ENCODE assay signal across 18 mouse cellular contexts in the genomic region with DNA sequence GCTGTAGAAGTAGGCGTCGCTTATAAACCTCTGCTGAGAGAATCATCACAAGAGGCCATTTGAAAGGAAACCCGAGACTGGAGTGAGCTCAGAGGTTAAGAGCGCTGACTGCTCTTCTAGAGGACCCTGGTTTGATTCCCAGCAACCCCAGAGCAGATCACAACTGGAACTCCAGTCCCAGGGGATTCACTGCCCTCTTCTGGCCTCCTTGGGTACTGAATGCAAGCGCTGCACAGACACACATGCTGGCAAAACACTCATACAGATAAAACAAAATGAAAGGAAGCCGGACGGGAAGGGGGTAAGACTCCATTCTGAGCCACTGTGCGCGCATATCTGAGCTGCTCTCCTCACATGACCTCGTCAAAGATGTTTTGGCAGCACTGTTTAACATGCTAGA.
DNase-seq lines count a peak whose midpoint lies in the region; TF ChIP-seq lines count a peak whose summit lies in the region.
"Had no signal": no experiment of that assay in that cellular context is flagged by ENCODE, and none has a peak within 500 bp of the region (broad histone marks: within the 10 kb centered on the region; RNA-seq: fewer than 3 reads in every experiment).

No protein-coding gene starts in this region.

- TF ChIP-seq EP300 in heart, adult 2 months (IDR thresholded peaks at IDR 0.05; ENCODE audit: insufficient read depth, low read depth, low read length) = 0 out of 2 replicates have a peak, but pooled peaks have one; percentile 20

- H3K4me1 ChIP-seq in heart, adult 2 months (ENCODE audit: control insufficient read depth, insufficient read depth, low read length) = peaks cover 2% of the 10 kb centered on the region; the same call in 1 of the 2 replicates
- H3K4me1 ChIP-seq in E14TG2a.4 (replicated peaks; ENCODE audit: low read depth, low read length) = no peaks in the 10 kb centered on the region
- H3K4me1 ChIP-seq: heart, embryonic 15.5 days; limb, embryonic 12.5 days; neural tube, embryonic 12.5 days had no signal

- no peak for TF ChIP-seq POLR2A in heart, adult 2 months (IDR thresholded peaks at IDR 0.05; ENCODE audit: insufficient read depth, low read depth, low read length)

- H3K4me3 ChIP-seq in heart, adult 2 months = no peak overlapping the region
- H3K4me3 ChIP-seq in left cerebral cortex, adult 2 months = no peak overlapping the region
- H3K4me3 ChIP-seq in E14TG2a.4 (replicated peaks; ENCODE audit: low read length) = no peak overlapping the region
- H3K4me3 ChIP-seq: embryonic facial prominence, embryonic 15.5 days; heart, embryonic 15.5 days; hindbrain, embryonic 13.5 days; limb, embryonic 12.5 days; neural tube, embryonic 12.5 days had no signal

- intact Hi-C loops in heart, adult 2 months (cut with DNase I) = loop anchor here (5.0 kb wide), 1 partner anchor 137 kb away; no protein-coding TSS in a partner anchor
- intact Hi-C loops in left cerebral cortex, adult 2 months (cut with DNase I) = no loop called here

- TF ChIP-seq CTCF in heart, adult 2 months (IDR thresholded peaks at IDR 0.05) = peak; percentile 56
- TF ChIP-seq CTCF in left cerebral cortex, adult 2 months (IDR thresholded peaks at IDR 0.05) = peak; percentile 39
- TF ChIP-seq CTCF in E14TG2a.4 (conservative IDR thresholded peaks at IDR 0.05; ENCODE audit: low read length) = peak; percentile 21; the same call in 1 of the 2 replicates

- no peaks in the 10 kb centered on the region for H3K9me3 ChIP-seq in E14TG2a.4 (ENCODE audit: low read length)
- H3K9me3 ChIP-seq: embryonic facial prominence, embryonic 15.5 days; heart, embryonic 15.5 days had no signal

- no peaks in the 10 kb centered on the region for H3K79me2 ChIP-seq in heart, adult 2 months (replicated peaks; ENCODE audit: control insufficient read depth, insufficient read depth, low read length)

- H3K36me3 ChIP-seq in heart, adult 2 months (ENCODE audit: control insufficient read depth, insufficient read depth, low read length) = no peaks in the 10 kb centered on the region
- H3K36me3 ChIP-seq in E14TG2a.4 (ENCODE audit: insufficient read depth, low read length) = peaks cover 13% of the 10 kb centered on the region

- no peak overlapping the region for H3K9ac ChIP-seq in heart, adult 2 months (ENCODE audit: low read depth, low read length)
- H3K9ac ChIP-seq: embryonic facial prominence, embryonic 15.5 days; heart, embryonic 15.5 days; hindbrain, embryonic 13.5 days; limb, embryonic 12.5 days; liver, postnatal 0 days; neural tube, embryonic 12.5 days had no signal

- 67% methylated on average over 10 of the region's 10 CpGs for WGBS in heart, adult 2 months

- no peak for DNase-seq in heart, adult 2 months
- DNase-seq in heart, adult 8-10 months (ENCODE audit: low spot score) = no peak
- DNase-seq in left cerebral cortex, adult 2 months (ENCODE audit: extremely low spot score in 1 of 2, low spot score in 2 of 2) = no peak
- no peak for DNase-seq in left cerebral cortex, adult 18-20 months (ENCODE audit: low spot score in 2 of 2)
- DNase-seq in ZHBTc4 (ENCODE audit: low read depth, low spot score) = peak; percentile 42
- no peak for DNase-seq in gastrocnemius, postnatal 25 days
- DNase-seq: adrenal gland, postnatal 25 days; B cell, adult 2 months; cerebellum, adult 9-10 months; kidney, postnatal 10 days; liver, postnatal 0 days; right cerebral cortex, postnatal 25 days had no signal

- no peak overlapping the region for H3K27ac ChIP-seq in heart, adult 2 months
- H3K27ac ChIP-seq in left cerebral cortex, adult 2 months = no peak overlapping the region
- H3K27ac ChIP-seq: embryonic facial prominence, embryonic 15.5 days; heart, embryonic 15.5 days; hindbrain, embryonic 13.5 days; limb, embryonic 12.5 days; neural tube, embryonic 12.5 days had no signal

- no peaks in the 10 kb centered on the region for H3K27me3 ChIP-seq in heart, adult 2 months (ENCODE audit: control insufficient read depth, insufficient read depth, low read length)
- H3K27me3 ChIP-seq in E14TG2a.4 (ENCODE audit: insufficient read depth, low read length) = no peaks in the 10 kb centered on the region
- H3K27me3 ChIP-seq: embryonic facial prominence, embryonic 15.5 days; heart, embryonic 15.5 days; hindbrain, embryonic 13.5 days; limb, embryonic 12.5 days; neural tube, embryonic 12.5 days had no signal
